Mouse (Mus musculus) lung, embryonic 15.5 days (tissue): Measurements from ENCODE around the gene Khdrbs2. TPM values are rescaled to one million over a fixed set of nuclear protein-coding genes. Genes with fewer than 3 reads are reported as not detected.

ENCODE experiments used
- ATAC-seq: fragments of 200-750 bp; cut with Nextera tagmentation; 2 replicates; pipeline ENCODE4 v1.8.0; 2017; ENCODE audit warnings: moderate number of reproducible peaks, borderline replicate concordance; ENCODE audit not compliant: low FRiP score, low TSS enrichment; ENCODE audit errors: extremely low read depth
- H3K27ac ChIP-seq: fragments of 300-500 bp; sonication (generic); 2 replicates; pipeline ENCODE4 v1.5.1; 2015; ENCODE audit warnings: moderate library complexity, mild to moderate bottlenecking, inconsistent platforms
- H3K27me3 ChIP-seq: fragments of 300-500 bp; sonication (generic); 2 replicates; pipeline ENCODE4 v1.6.1; 2015; ENCODE audit warnings: inconsistent platforms
- H3K36me3 ChIP-seq: fragments of 300-500 bp; sonication (generic); 2 replicates; pipeline ENCODE4 v1.6.1; 2015; ENCODE audit warnings: inconsistent platforms
- H3K4me1 ChIP-seq: fragments of 300-500 bp; sonication (generic); 2 replicates; pipeline ENCODE4 v1.6.1; 2015; ENCODE audit warnings: inconsistent platforms
- H3K4me2 ChIP-seq: fragments of 300-500 bp; sonication (generic); 2 replicates; pipeline ENCODE4 v1.6.1; 2015; ENCODE audit warnings: inconsistent platforms, mild to moderate bottlenecking, moderate library complexity
- H3K4me3 ChIP-seq: fragments of 300-500 bp; sonication (generic); 2 replicates; pipeline ENCODE4 v1.5.1; 2015; ENCODE audit warnings: mild to moderate bottlenecking, inconsistent platforms
- H3K9ac ChIP-seq: fragments of 300-500 bp; sonication (generic); 2 replicates; pipeline ENCODE4 v1.6.1; 2015; ENCODE audit warnings: inconsistent platforms
- H3K9me3 ChIP-seq: fragments of 300-500 bp; sonication (generic); 2 replicates; pipeline ENCODE4 v1.6.1; 2016; ENCODE audit warnings: inconsistent platforms
- WGBS: fragments of 180-500 bp; shearing (Covaris S2); methylation state at CpG from one replicate; pipeline ENCODE4 v1.1.7; 2015; 5-methylcytosine and 5-hydroxymethylcytosine counted together
- polyA plus RNA-seq: library from polyadenylated mRNA; unstranded; fragments of >200 nt; fragmentation: Nextera tagmentation; extraction: Ambion mirVana; gene quantifications from 2 replicates; pipeline ENCODE4 v1.2.1, GENCODE M21; 2015

Gene Khdrbs2
- polyA plus RNA-seq, 1 experiment from 2014 or later: 0.89 TPM

- no peaks in the 10 kb centered on the region for H3K4me1 ChIP-seq
- no peak overlapping the region for H3K4me3 ChIP-seq
- ATAC-seq: no peak
- H3K27ac ChIP-seq: no peak overlapping the region
- H3K36me3 ChIP-seq: no peaks in the 10 kb centered on the region
- no peak overlapping the region for H3K4me2 ChIP-seq
- H3K9me3 ChIP-seq: no peaks in the 10 kb centered on the region
- H3K9ac ChIP-seq: no peak overlapping the region
- 73% methylated on average over 9 of the region's 9 CpGs for WGBS
- no peaks in the 10 kb centered on the region for H3K27me3 ChIP-seq
Observed at GRCm38 (mm10) chr1:32693806-32694205, 521.3 kb downstream of the Khdrbs2 start.

DNA sequence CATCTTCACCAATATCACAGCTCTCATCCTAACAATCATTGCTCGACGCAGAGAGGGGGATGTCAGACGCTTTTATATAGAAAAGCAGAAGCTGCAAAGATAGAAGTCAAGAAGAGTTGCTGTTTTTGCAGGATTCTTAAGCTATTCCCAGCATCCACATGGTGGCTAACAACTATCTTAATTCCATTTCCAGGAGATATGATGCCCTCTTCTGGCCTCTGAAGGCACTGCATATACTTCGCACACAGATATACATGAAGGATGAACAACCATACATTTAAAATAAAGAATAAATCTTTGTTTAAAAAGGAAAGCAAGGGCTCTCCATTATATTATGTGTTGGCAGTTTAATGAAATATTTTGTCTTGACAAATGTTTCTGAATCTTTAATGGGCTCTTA, 527.6 kb downstream of the Khdrbs2 start:
- no peaks in the 10 kb centered on the region for H3K36me3 ChIP-seq
- no peaks in the 10 kb centered on the region for H3K4me1 ChIP-seq
- no peak for ATAC-seq
- no peak overlapping the region for H3K9ac ChIP-seq
- no peak overlapping the region for H3K4me3 ChIP-seq
- H3K4me2 ChIP-seq: no peak overlapping the region
- H3K27ac ChIP-seq: no peak overlapping the region
- 94% methylated on average over 4 of the region's 4 CpGs for WGBS
- H3K9me3 ChIP-seq: no peaks in the 10 kb centered on the region
- no peaks in the 10 kb centered on the region for H3K27me3 ChIP-seq

DNA sequence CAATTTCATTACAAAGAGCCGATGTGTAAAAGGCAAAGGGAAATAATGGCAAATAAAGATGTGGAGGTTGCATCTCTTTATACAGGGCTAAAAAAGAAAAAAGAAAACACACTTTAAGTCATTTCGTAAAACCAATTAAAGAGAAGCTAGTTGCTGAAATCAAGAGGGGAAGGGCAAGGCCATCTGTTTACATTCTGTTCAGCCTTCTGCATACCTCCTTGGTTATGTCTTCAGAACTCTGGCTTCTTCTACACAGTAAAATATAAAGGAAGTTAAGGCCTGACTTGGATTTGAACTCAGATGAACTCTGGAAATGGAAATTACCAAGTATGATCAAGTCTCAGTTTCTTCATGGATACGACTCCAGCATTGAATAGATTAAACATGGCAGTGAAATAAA, 528.8 kb downstream of the Khdrbs2 start:
- WGBS: 83% methylated on average over 3 of the region's 3 CpGs

More for the DNA sequence above, 528.8 kb downstream of the Khdrbs2 start:
- Histone ChIP-seq H3K9me3 (no peaks in the 10 kb centered on the region), H3K4me3 (no peak overlapping the region), H3K9ac (no peak overlapping the region), H3K4me1 (no peaks in the 10 kb centered on the region), H3K27me3 (no peaks in the 10 kb centered on the region), H3K36me3 (no peaks in the 10 kb centered on the region), H3K27ac (no peak overlapping the region), H3K4me2 (no peak overlapping the region)
- ATAC-seq: no peak
